Mouse (Mus musculus): ENCODE data around the gene Rnf10. TPM values are rescaled to one million over a fixed set of nuclear protein-coding genes. Genes with fewer than 3 reads are reported as not detected.

The Rnf10 gene
- polyA plus RNA-seq (2015; fragmentation: Nextera tagmentation; extraction: Ambion mirVana): 64.9 and 69.1 TPM in 2 replicates

DNA sequence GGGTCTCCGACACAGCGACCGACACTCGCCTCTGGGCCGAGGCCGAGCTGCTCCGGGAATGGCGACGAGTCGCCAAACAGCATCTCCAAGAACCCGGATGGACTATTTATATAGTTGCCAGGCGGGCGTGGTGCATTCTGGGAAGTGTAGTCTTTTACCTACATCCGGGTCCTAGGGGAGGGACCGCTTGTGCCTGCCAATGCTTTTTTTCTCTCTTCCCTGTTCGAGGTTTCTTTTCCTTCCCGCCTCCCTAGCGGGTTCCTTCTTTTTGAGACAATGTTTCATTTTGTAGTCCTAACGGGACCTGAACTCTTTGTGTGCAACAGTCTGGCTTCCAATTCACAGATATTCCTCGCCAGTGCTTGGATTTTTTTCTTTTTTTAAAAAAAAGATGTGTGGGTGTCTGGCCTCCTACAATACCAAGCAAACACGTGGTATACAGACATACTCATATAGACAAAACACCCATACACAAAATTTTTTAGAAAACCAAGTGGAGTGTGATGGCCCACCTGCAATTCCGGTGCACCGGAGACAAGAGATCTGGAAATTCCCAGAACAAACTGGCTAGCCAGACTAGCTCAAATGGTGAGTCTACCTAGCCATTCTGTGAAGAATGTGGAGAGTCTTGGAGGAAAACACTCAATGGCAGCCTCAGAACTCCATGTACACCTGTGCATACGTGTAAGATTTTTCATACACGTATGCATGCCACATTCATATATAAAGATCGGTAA lies at the start of gene Rnf10:
Rnf10 (minus strand) TSS at position 87 of the 737 bp plus-strand sequence.
- 12% methylated on average over 26 of the region's 26 CpGs for WGBS
- no peak for TF ChIP-seq CTCF (IDR thresholded peaks at IDR 0.05; ENCODE audit: low read depth)
- Histone ChIP-seq H3K36me3 (ENCODE audit: control insufficient read depth, insufficient read depth) (no peaks in the 10 kb centered on the region), H3K4me1 (replicated peaks; ENCODE audit: control insufficient read depth, insufficient read depth, low read length) (0 out of 2 replicates have a peak, but pooled peaks cover 6% of the 10 kb centered on the region), H3K27me3 (replicated peaks; ENCODE audit: control insufficient read depth, insufficient read depth, low read length) (no peaks in the 10 kb centered on the region), H3K27ac (ENCODE audit: low read depth, low read length) (peak within 1 kb of the TSS; percentile 79), H3K4me3 (ENCODE audit: low read depth, low read length) (peak within 1 kb of the TSS; percentile 97), H3K9me3 (ENCODE audit: control insufficient read depth) (no peaks in the 10 kb centered on the region), H3K4me2 (replicated peaks; ENCODE audit: low read depth) (peak within 1 kb of the TSS; percentile 81), H3K9ac (ENCODE audit: low read depth, low read length) (peak within 1 kb of the TSS; percentile 97)
- peak; percentile 85 for ATAC-seq

DNA sequence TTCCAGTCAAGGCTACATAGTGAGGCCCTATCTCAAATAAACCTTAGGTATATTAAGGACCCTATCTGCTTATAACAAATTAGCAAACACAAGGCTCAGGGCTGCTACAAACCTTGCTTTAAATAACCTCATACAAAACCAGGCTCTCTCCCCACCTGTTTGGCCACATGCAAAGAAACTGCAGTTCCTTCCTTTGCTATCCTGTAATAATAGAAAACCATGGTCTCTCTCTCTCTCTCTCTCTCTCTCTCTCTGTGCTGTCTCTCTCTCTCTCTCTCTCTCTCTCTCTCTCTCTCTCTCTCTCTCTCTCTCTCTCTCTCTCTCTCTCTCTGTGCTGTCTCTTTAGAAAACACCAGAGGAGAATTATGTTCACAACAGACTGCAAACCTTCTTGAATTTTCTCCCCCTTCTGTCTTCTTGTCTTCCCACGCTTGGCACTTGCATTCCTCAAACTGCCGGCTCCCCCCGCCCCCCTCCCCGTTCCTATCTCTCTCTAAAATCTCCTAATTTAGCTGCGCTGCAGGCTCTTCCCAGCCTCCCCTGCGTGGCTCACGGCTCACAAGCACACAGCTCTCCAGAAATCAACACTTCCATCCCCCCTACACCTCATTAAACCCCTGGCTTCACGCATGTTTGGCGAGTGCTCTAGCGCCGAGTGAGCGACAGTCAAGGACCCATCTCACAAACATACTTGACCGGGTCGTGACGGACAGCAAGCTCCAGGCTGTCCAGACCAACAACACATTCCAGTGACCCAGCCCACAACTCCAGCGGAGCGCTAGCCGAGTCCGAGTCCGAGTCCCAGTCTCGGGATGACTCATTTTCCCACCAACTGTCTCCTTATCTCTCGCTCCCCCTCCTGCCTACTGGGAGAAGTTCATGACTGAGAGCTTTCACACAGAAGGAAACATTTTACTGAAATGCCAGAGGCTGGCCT lies 46.6 kb upstream of the Rnf10 start:
- peak; percentile 85 for TF ChIP-seq CTCF (IDR thresholded peaks at IDR 0.05; ENCODE audit: low read depth)
- Histone ChIP-seq H3K9ac (ENCODE audit: low read depth, low read length) (no peak overlapping the region), H3K9me3 (ENCODE audit: control insufficient read depth) (no peaks in the 10 kb centered on the region), H3K4me3 (ENCODE audit: low read depth, low read length) (peak overlapping the region; percentile 23), H3K36me3 (ENCODE audit: control insufficient read depth, insufficient read depth) (no peaks in the 10 kb centered on the region), H3K27ac (ENCODE audit: low read depth, low read length) (peak overlapping the region; percentile 16; the same call in 1 of the 2 replicates), H3K4me2 (replicated peaks; ENCODE audit: low read depth) (peak overlapping the region; percentile 67), H3K4me1 (replicated peaks; ENCODE audit: control insufficient read depth, insufficient read depth, low read length) (0 out of 2 replicates have a peak, but pooled peaks cover 4% of the 10 kb centered on the region), H3K27me3 (replicated peaks; ENCODE audit: control insufficient read depth, insufficient read depth, low read length) (no peaks in the 10 kb centered on the region)
- peak; percentile 76 for ATAC-seq
- WGBS: 4% methylated on average over 21 of the region's 22 CpGs

DNA sequence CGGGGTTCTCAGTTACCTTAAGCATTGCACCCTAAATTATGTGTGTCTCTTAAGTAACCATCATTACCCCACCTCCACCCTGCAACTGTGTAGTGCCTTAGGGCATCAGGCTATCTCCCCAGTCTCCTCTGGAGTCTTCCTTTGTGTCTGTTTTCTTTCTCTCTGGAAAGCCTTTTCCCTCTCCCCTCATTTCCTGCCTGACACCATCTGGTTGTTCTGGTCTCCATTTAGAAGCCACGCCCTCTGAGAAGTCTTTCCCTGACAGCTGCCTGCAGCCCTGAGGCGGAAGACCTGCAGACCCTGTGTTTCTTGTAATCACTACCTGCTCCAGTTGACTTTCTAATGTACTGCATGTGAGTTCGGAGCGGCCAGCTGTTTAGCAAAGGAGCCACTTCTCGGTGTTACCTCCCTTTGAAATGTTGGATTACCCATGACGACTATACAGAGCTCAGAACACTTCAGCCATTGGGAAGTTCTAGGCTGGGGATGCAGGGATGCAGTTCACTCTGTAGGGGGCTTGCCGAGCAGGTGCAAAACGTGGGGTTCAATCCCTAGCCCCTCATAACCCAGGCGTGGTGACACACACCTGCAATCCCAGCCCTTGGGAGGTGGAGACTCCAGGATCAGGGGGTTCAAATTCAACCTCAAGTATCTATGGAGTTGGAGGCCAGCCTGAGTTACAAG lies 45.1 kb upstream of the Rnf10 start:
- Histone ChIP-seq H3K9ac (ENCODE audit: low read depth, low read length) (no peak overlapping the region), H3K36me3 (ENCODE audit: control insufficient read depth, insufficient read depth) (no peaks in the 10 kb centered on the region), H3K4me3 (ENCODE audit: low read depth, low read length) (no peak overlapping the region), H3K27me3 (replicated peaks; ENCODE audit: control insufficient read depth, insufficient read depth, low read length) (no peaks in the 10 kb centered on the region), H3K27ac (ENCODE audit: low read depth, low read length) (peak overlapping the region; percentile 10; the same call in 1 of the 2 replicates), H3K4me1 (replicated peaks; ENCODE audit: control insufficient read depth, insufficient read depth, low read length) (peaks cover 5% of the 10 kb centered on the region; the same call in 1 of the 2 replicates), H3K9me3 (ENCODE audit: control insufficient read depth) (no peaks in the 10 kb centered on the region), H3K4me2 (replicated peaks; ENCODE audit: low read depth) (peak overlapping the region; percentile 38)
- 13% methylated on average over 10 of the region's 10 CpGs for WGBS
- no peak; the same call in 1 of the 2 replicates for ATAC-seq
- TF ChIP-seq CTCF (IDR thresholded peaks at IDR 0.05; ENCODE audit: low read depth): no peak

DNA sequence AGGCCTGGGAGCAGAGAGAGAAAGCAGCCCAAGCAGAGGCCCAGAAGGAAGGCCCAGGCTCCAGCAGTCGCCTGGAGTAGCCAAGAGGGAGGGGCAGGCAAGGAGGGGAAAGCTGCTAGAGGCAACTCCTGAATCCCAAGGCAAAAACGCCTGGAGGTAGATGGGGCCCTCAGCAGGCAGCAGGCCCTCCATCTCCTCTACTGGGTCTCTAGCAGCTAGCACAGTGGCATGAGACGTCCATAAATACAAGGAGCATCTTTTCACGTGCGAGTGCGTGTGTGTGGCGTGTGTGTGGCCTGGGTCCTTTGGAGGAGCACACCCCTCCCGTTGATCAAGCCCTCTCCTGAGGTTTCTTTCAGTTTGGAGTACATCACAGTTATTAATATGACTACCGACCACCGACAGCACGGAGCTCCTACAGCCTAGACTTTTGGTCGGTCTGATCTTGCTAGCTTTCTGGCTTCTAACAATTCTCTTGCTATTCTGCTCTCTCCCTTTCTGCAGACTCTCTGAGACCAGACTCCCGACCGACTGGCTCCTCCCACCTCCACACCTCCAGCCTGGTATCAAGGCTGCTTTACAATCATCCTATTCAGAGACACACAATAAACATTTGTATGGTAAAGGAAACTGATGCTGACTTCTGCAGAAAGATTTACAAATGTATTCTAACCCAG lies 44.4 kb upstream of the Rnf10 start:
- Histone ChIP-seq H3K27me3 (replicated peaks; ENCODE audit: control insufficient read depth, insufficient read depth, low read length) (no peaks in the 10 kb centered on the region), H3K9me3 (ENCODE audit: control insufficient read depth) (no peaks in the 10 kb centered on the region), H3K4me1 (replicated peaks; ENCODE audit: control insufficient read depth, insufficient read depth, low read length) (peaks cover 7% of the 10 kb centered on the region; the same call in 1 of the 2 replicates), H3K36me3 (ENCODE audit: control insufficient read depth, insufficient read depth) (no peaks in the 10 kb centered on the region), H3K27ac (ENCODE audit: low read depth, low read length) (peak overlapping the region; percentile 10), H3K9ac (ENCODE audit: low read depth, low read length) (no peak overlapping the region), H3K4me2 (replicated peaks; ENCODE audit: low read depth) (peak overlapping the region; percentile 38), H3K4me3 (ENCODE audit: low read depth, low read length) (no peak overlapping the region)
- 29% methylated on average over 14 of the region's 14 CpGs for WGBS
- no peak for ATAC-seq
- TF ChIP-seq CTCF (IDR thresholded peaks at IDR 0.05; ENCODE audit: low read depth): no peak

DNA sequence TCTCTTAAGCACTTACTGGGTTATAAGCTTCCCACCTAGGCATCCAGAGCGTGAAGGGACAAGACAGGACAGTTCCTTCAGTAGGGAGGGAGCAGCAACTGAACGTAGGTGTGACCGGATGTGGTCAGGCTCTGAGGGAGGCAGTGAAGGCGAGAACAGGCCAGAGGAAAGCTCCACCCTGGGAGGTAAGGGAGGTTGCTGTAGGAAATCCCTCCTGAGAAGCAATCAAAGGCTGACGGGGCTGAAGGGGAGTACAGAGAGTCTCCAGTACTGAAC lies 40.9 kb upstream of the Rnf10 start:
- H3K27me3 ChIP-seq (replicated peaks; ENCODE audit: control insufficient read depth, insufficient read depth, low read length): no peaks in the 10 kb centered on the region
- H3K4me1 ChIP-seq (replicated peaks; ENCODE audit: control insufficient read depth, insufficient read depth, low read length): peaks cover 7% of the 10 kb centered on the region; the same call in 1 of the 2 replicates
- no peak for ATAC-seq
- no peak overlapping the region for H3K4me3 ChIP-seq (ENCODE audit: low read depth, low read length)
- H3K4me2 ChIP-seq (replicated peaks; ENCODE audit: low read depth): 0 out of 2 replicates have a peak overlapping the region, but pooled peaks have one; percentile 7
- WGBS: 29% methylated on average over 5 of the region's 5 CpGs
- no peak overlapping the region for H3K27ac ChIP-seq (ENCODE audit: low read depth, low read length)
- no peak overlapping the region for H3K9ac ChIP-seq (ENCODE audit: low read depth, low read length)
- H3K9me3 ChIP-seq (ENCODE audit: control insufficient read depth): no peaks in the 10 kb centered on the region
- H3K36me3 ChIP-seq (ENCODE audit: control insufficient read depth, insufficient read depth): no peaks in the 10 kb centered on the region
- no peak for TF ChIP-seq CTCF (IDR thresholded peaks at IDR 0.05; ENCODE audit: low read depth)
